Mouse (Mus musculus): ENCODE data around the gene Cds1.

The Cds1 gene

GRCm38 (mm10) chr5:101764554-101765347, at the start of gene Cds1:
Gene Cds1 (plus strand): TSS chr5:101765130.
- DNase-seq: peak; percentile 92

GRCm38 (mm10) chr5:101724216-101724615, 40.7 kb upstream of the Cds1 start:
- no peak for DNase-seq

- no peak for DNase-seq
These were observed 40.2 kb upstream of the Cds1 start for GRCm38 (mm10) chr5:101724756-101725155.

- DNase-seq: no peak
These were observed 39.2 kb upstream of the Cds1 start for GRCm38 (mm10) chr5:101725703-101726102.

- no peak for DNase-seq
These were observed 38.6 kb upstream of the Cds1 start for GRCm38 (mm10) chr5:101726371-101726770.

GRCm38 (mm10) chr5:101728304-101728905, 36.5 kb upstream of the Cds1 start:
- no peak for DNase-seq

GRCm38 (mm10) chr5:101737341-101737740, 27.6 kb upstream of the Cds1 start:
- no peak for DNase-seq

- no peak for DNase-seq
These were observed 24.3 kb upstream of the Cds1 start for GRCm38 (mm10) chr5:101740471-101741223.

- DNase-seq: no peak
These were observed 23.7 kb upstream of the Cds1 start for GRCm38 (mm10) chr5:101741224-101741591.

- no peak for DNase-seq
These were observed 22.9 kb upstream of the Cds1 start for GRCm38 (mm10) chr5:101742014-101742413.

- no peak for DNase-seq
These were observed 22.5 kb upstream of the Cds1 start for GRCm38 (mm10) chr5:101742425-101742824.

- DNase-seq: no peak
These were observed 20.0 kb upstream of the Cds1 start for GRCm38 (mm10) chr5:101744886-101745285.

GRCm38 (mm10) chr5:101753680-101754079, 11.2 kb upstream of the Cds1 start:
- DNase-seq: no peak

GRCm38 (mm10) chr5:101757669-101758068, 7.3 kb upstream of the Cds1 start:
- no peak for DNase-seq

GRCm38 (mm10) chr5:101761685-101762084, 3.2 kb upstream of the Cds1 start:
- no peak for DNase-seq

- no peak for DNase-seq
These were observed 1.4 kb upstream of the Cds1 start for GRCm38 (mm10) chr5:101763571-101763970.

GRCm38 (mm10) chr5:101765390-101765901, 516 bp downstream of the Cds1 start:
- no peak for DNase-seq

GRCm38 (mm10) chr5:101766248-101766647, 1.3 kb downstream of the Cds1 start:
- DNase-seq: no peak

GRCm38 (mm10) chr5:101767086-101767485, 2.2 kb downstream of the Cds1 start:
- no peak for DNase-seq

GRCm38 (mm10) chr5:101767486-101767885, 2.6 kb downstream of the Cds1 start:
- no peak for DNase-seq

GRCm38 (mm10) chr5:101768558-101768957, 3.6 kb downstream of the Cds1 start:
- no peak for DNase-seq

- DNase-seq: no peak
These were observed 7.7 kb downstream of the Cds1 start for GRCm38 (mm10) chr5:101772621-101773020.

GRCm38 (mm10) chr5:101775262-101775661, 10.3 kb downstream of the Cds1 start:
- no peak for DNase-seq

- DNase-seq: no peak
These were observed 11.6 kb downstream of the Cds1 start for GRCm38 (mm10) chr5:101776528-101776927.

Data from right cerebral cortex, postnatal 25 days (tissue).